Comparison of ENCODE assay signal across 25 mouse cellular contexts in genomic region chr5:28019864-28020263, GRCm38 (mm10). TPM values are rescaled to one million over a fixed set of nuclear protein-coding genes. Genes with fewer than 3 reads are reported as not detected.
DNase-seq lines count a peak whose midpoint lies in the region; ATAC-seq and TF ChIP-seq lines count a peak whose summit lies in the region.
"Had no signal": no experiment of that assay in that cellular context is flagged by ENCODE, and none has a peak within 500 bp of the region (broad histone marks: within the 10 kb centered on the region; RNA-seq: fewer than 3 reads in every experiment).

No protein-coding gene starts in this region.

- no peaks in the 10 kb centered on the region for H3K27me3 ChIP-seq in embryonic facial prominence, embryonic 14.5 days (replicated peaks; ENCODE audit: control insufficient read depth, insufficient read depth, low read length)
- H3K27me3 ChIP-seq in embryonic facial prominence, embryonic 10.5 days (replicated peaks; ENCODE audit: low read depth, poor library complexity, severe bottlenecking), result no peaks in the 10 kb centered on the region
- H3K27me3 ChIP-seq in heart, embryonic 10.5 days (ENCODE audit: insufficient read depth, poor library complexity, severe bottlenecking), result no peaks in the 10 kb centered on the region
- H3K27me3 ChIP-seq in C2C12 (ENCODE audit: control insufficient read depth, insufficient read depth, insufficient read length), result peaks cover 5% of the 10 kb centered on the region
- H3K27me3 ChIP-seq: CH12.LX; embryonic facial prominence, embryonic 13.5 days; forebrain, embryonic 15.5 days had no signal

- H3K79me2 ChIP-seq in C2C12 (ENCODE audit: control insufficient read depth, insufficient read depth), result no peaks in the 10 kb centered on the region

- peak; percentile 32 for DNase-seq in embryonic facial prominence, embryonic 14.5 days (ENCODE audit: low spot score)
- no peak for DNase-seq in embryonic facial prominence, embryonic 10.5 days (ENCODE audit: low spot score)
- peak; percentile 61 for DNase-seq in heart, embryonic 10.5 days (ENCODE audit: low spot score)
- DNase-seq in heart, postnatal 36 days, result no peak
- no peak for DNase-seq in kidney, adult 8-10 months
- DNase-seq: adrenal gland, postnatal 10 days; adrenal gland, postnatal 36 days; cerebellum, adult 18-20 months; cerebellum, adult 9-10 months; cerebellum, postnatal 14 days; gastrocnemius, postnatal 25 days; heart, adult 2 months; heart, postnatal 4 days had no signal

- H3ac ChIP-seq in C2C12 (ENCODE audit: control insufficient read depth, insufficient read length, low read depth), result no peak overlapping the region

- no peak overlapping the region for H3K27ac ChIP-seq in embryonic facial prominence, embryonic 14.5 days (replicated peaks; ENCODE audit: low read depth, low read length)
- H3K27ac ChIP-seq in embryonic facial prominence, embryonic 10.5 days (replicated peaks), result no peak overlapping the region
- no peak overlapping the region for H3K27ac ChIP-seq in heart, embryonic 10.5 days
- H3K27ac ChIP-seq: embryonic facial prominence, embryonic 13.5 days; forebrain, embryonic 10.5 days; forebrain, embryonic 15.5 days; heart, adult 2 months; hindbrain, embryonic 14.5 days; hindbrain, postnatal 0 days had no signal

- WGBS in embryonic facial prominence, embryonic 14.5 days, result 44% methylated on average over 3 of the region's 3 CpGs
- WGBS in embryonic facial prominence, embryonic 10.5 days, result 63% methylated on average over 3 of the region's 3 CpGs
- 40% methylated on average over 3 of the region's 3 CpGs for WGBS in heart, embryonic 10.5 days

- no peak for TF ChIP-seq CTCF in C2C12 (IDR thresholded peaks at IDR 0.05; ENCODE audit: control insufficient read depth, insufficient read depth, insufficient read length)

- H3K4me3 ChIP-seq in embryonic facial prominence, embryonic 14.5 days (ENCODE audit: low read depth, low read length), result no peak overlapping the region
- H3K4me3 ChIP-seq in embryonic facial prominence, embryonic 10.5 days, result no peak overlapping the region
- no peak overlapping the region for H3K4me3 ChIP-seq in heart, embryonic 10.5 days
- H3K4me3 ChIP-seq in C2C12 (ENCODE audit: insufficient read depth, poor library complexity, severe bottlenecking), result no peak overlapping the region
- H3K4me3 ChIP-seq: embryonic facial prominence, embryonic 13.5 days; forebrain, embryonic 10.5 days; forebrain, embryonic 15.5 days; heart, adult 2 months had no signal

- no peak overlapping the region for H3K4me2 ChIP-seq in embryonic facial prominence, embryonic 14.5 days (ENCODE audit: low read depth, low read length)
- H3K4me2 ChIP-seq: embryonic facial prominence, embryonic 13.5 days; forebrain, embryonic 15.5 days; heart, embryonic 11.5 days; hindbrain, embryonic 14.5 days had no signal

- intact Hi-C loops in heart, postnatal 36 days (cut with DNase I), result no loop called here

- no peak overlapping the region for H3K9ac ChIP-seq in embryonic facial prominence, embryonic 14.5 days (ENCODE audit: low read depth, low read length)
- H3K9ac ChIP-seq: embryonic facial prominence, embryonic 13.5 days; forebrain, embryonic 15.5 days; hindbrain, embryonic 14.5 days had no signal

- H3K4me1 ChIP-seq in embryonic facial prominence, embryonic 14.5 days (ENCODE audit: control insufficient read depth, insufficient read depth, low read length), result no peaks in the 10 kb centered on the region
- H3K4me1 ChIP-seq in embryonic facial prominence, embryonic 10.5 days, result no peaks in the 10 kb centered on the region
- no peaks in the 10 kb centered on the region for H3K4me1 ChIP-seq in heart, embryonic 10.5 days
- H3K4me1 ChIP-seq: embryonic facial prominence, embryonic 13.5 days; forebrain, embryonic 10.5 days; forebrain, embryonic 15.5 days had no signal

- H3K36me3 ChIP-seq in embryonic facial prominence, embryonic 14.5 days (ENCODE audit: control insufficient read depth, insufficient read depth, low read length), result no peaks in the 10 kb centered on the region
- H3K36me3 ChIP-seq in embryonic facial prominence, embryonic 10.5 days (replicated peaks), result no peaks in the 10 kb centered on the region
- no peaks in the 10 kb centered on the region for H3K36me3 ChIP-seq in heart, embryonic 10.5 days
- no peaks in the 10 kb centered on the region for H3K36me3 ChIP-seq in C2C12 (ENCODE audit: control insufficient read depth, insufficient read depth)
- H3K36me3 ChIP-seq: embryonic facial prominence, embryonic 13.5 days; forebrain, embryonic 10.5 days; forebrain, embryonic 15.5 days; G1E had no signal

- H3K9me3 ChIP-seq in embryonic facial prominence, embryonic 14.5 days (ENCODE audit: control insufficient read depth, low read length), result no peaks in the 10 kb centered on the region
- no peaks in the 10 kb centered on the region for H3K9me3 ChIP-seq in embryonic facial prominence, embryonic 10.5 days
- no peaks in the 10 kb centered on the region for H3K9me3 ChIP-seq in heart, embryonic 10.5 days
- H3K9me3 ChIP-seq: embryonic facial prominence, embryonic 13.5 days; forebrain, embryonic 15.5 days; G1E had no signal

- no peaks in the 10 kb centered on the region for H3K79me3 ChIP-seq in C2C12 (ENCODE audit: low read depth)

- ATAC-seq in embryonic facial prominence, embryonic 14.5 days (ENCODE audit: low read depth), result peak; percentile 18; the same call in 1 of the 2 replicates
- ATAC-seq: forebrain, embryonic 15.5 days; hindbrain, postnatal 0 days; inflammation-experienced regulatory T-cells, adult 6 months; intestine, embryonic 16.5 days; Patski had no signal

TF ChIP-seq in C2C12, 6 proteins besides CTCF, POLR2A, EP300 and RAD21:
- TF ChIP-seq MYOG (IDR thresholded peaks at IDR 0.05; ENCODE audit: control insufficient read depth, extremely low read depth, insufficient read length) (no peak), MYOD1 (IDR thresholded peaks at IDR 0.05; ENCODE audit: control insufficient read depth, insufficient read length, low read depth) (peak; percentile 91), CEBPB (IDR thresholded peaks at IDR 0.05; ENCODE audit: low read depth) (no peak), USF1 (IDR thresholded peaks at IDR 0.05; ENCODE audit: low read depth) (no peak), FOSL1 (IDR thresholded peaks at IDR 0.05; ENCODE audit: insufficient read depth, low read length, poor library complexity, severe bottlenecking) (no peak), MAX (IDR thresholded peaks at IDR 0.05) (no peak)

RNA-seq across cellular contexts. Expression of gene Insig1, which starts 51.3 kb away (rescaled TPM):
- polyA plus RNA-seq in embryonic facial prominence, embryonic 14.5 days (2014; fragmentation: Nextera tagmentation; extraction: Ambion mirVana), result 47.9 and 58.7 TPM in 2 replicates
- polyA plus RNA-seq in embryonic facial prominence, embryonic 10.5 days (2016; fragmentation: Nextera tagmentation; extraction: Ambion mirVana), result 88.0 and 88.2 TPM in 2 replicates
- 38.7 and 39.6 TPM in 2 replicates for polyA plus RNA-seq in heart, embryonic 10.5 days (2016; fragmentation: Nextera tagmentation; extraction: Ambion mirVana)
- total RNA-seq in heart, postnatal 36 days (2021), result 10 to 100 TPM; 18.8 to 21.2 TPM
- 48.8 TPM for polyA plus RNA-seq in C2C12 (2012; fragmentation: generic; extraction: Trizol)

Comparison
In these comparisons a context has a peak if more than half of its experiments do, and no peak if none do; other contexts are left out.
1. DNase-seq: peak in embryonic facial prominence, embryonic 14.5 days (single experiment) and heart, embryonic 10.5 days (single experiment); none in embryonic facial prominence, embryonic 10.5 days (single experiment), heart, postnatal 36 days (0 of 2) and kidney, adult 8-10 months (0 of 2).